Mouse (Mus musculus) neural tube, embryonic 13.5 days (tissue): ENCODE data around the gene Mboat2. TPM values are rescaled to one million over a fixed set of nuclear protein-coding genes. Genes with fewer than 3 reads are reported as not detected.

Experiments
- ATAC-seq: fragments of 200-750 bp; cut with Nextera tagmentation; 2 replicates; pipeline ENCODE4 v1.8.0; 2017; ENCODE audit warnings: low read depth, mild to moderate bottlenecking, moderate TSS enrichment, moderate library complexity
- H3K27ac ChIP-seq: fragments of 300-500 bp; sonication (generic); replicated peaks from 2 replicates; pipeline ENCODE4 v1.5.1; 2015; ENCODE audit warnings: moderate library complexity, mild to moderate bottlenecking, inconsistent platforms
- H3K27me3 ChIP-seq: fragments of 300-500 bp; sonication (generic); 2 replicates; pipeline ENCODE4 v1.6.1; 2015; ENCODE audit warnings: mild to moderate bottlenecking, inconsistent platforms
- H3K36me3 ChIP-seq: fragments of 300-500 bp; sonication (generic); 2 replicates; pipeline ENCODE4 v1.6.1; 2015; ENCODE audit warnings: mild to moderate bottlenecking, inconsistent platforms
- H3K4me1 ChIP-seq: fragments of 300-500 bp; sonication (generic); replicated peaks from 2 replicates; pipeline ENCODE4 v1.6.1; 2015; ENCODE audit warnings: inconsistent platforms
- H3K4me2 ChIP-seq: fragments of 300-500 bp; sonication (generic); 2 replicates; pipeline ENCODE4 v1.6.1; 2015; ENCODE audit warnings: inconsistent platforms, mild to moderate bottlenecking, moderate library complexity
- H3K4me3 ChIP-seq: fragments of 300-500 bp; sonication (generic); 2 replicates; pipeline ENCODE4 v1.5.1; 2015; ENCODE audit warnings: mild to moderate bottlenecking, inconsistent platforms
- H3K9ac ChIP-seq: fragments of 300-500 bp; sonication (generic); 2 replicates; pipeline ENCODE4 v1.6.1; 2015; ENCODE audit warnings: moderate library complexity, mild to moderate bottlenecking, inconsistent platforms
- H3K9me3 ChIP-seq: fragments of 300-500 bp; sonication (generic); 2 replicates; pipeline ENCODE4 v1.6.1; 2016; ENCODE audit warnings: inconsistent platforms
- WGBS: fragments of 180-500 bp; shearing (Covaris S2); methylation state at CpG from one replicate; pipeline ENCODE4 v1.1.7; 2015; 5-methylcytosine and 5-hydroxymethylcytosine counted together
- polyA plus RNA-seq: library from polyadenylated mRNA; unstranded; fragments of >200 nt; fragmentation: Nextera tagmentation; extraction: Ambion mirVana; gene quantifications from 2 replicates; pipeline ENCODE4 v1.2.1, GENCODE M21; 2015

Mboat2 gene
- polyA plus RNA-seq, 1 experiment from 2014 or later: 72.1 TPM

- no peak for ATAC-seq
- Histone ChIP-seq H3K27me3 (no peaks in the 10 kb centered on the region), H3K36me3 (no peaks in the 10 kb centered on the region), H3K9me3 (no peaks in the 10 kb centered on the region), H3K27ac (no peak overlapping the region), H3K4me1 (peaks cover 46% of the 10 kb centered on the region), H3K4me3 (no peak overlapping the region), H3K9ac (no peak overlapping the region), H3K4me2 (no peak overlapping the region)
- 93% methylated on average over 4 of the region's 4 CpGs for WGBS
Observed at GRCm38 (mm10) chr12:24868694-24869093, 38.0 kb downstream of the Mboat2 start.

DNA sequence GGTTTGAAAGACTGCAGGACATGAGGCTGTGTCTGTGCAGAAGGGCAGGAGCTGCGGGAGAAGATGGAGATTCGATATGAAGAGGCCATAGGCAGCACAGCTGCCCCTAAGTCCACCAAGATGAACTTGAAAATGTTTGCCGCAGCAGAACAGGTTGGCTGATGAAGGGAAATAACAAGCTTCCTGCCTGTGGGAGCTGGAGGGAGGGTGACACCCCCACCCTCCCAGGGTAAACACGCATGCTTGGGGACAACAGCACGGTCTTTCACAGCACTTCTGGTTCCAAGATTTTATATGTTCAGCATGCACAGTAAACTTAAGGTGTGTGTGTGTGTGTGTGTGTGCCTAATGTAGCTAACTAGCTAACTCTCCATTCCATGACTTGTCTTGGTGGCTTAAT is 38.6 kb downstream of the Mboat2 start:
- Histone ChIP-seq H3K36me3 (no peaks in the 10 kb centered on the region), H3K27ac (no peak overlapping the region), H3K9ac (no peak overlapping the region), H3K27me3 (no peaks in the 10 kb centered on the region), H3K9me3 (no peaks in the 10 kb centered on the region), H3K4me1 (peaks cover 41% of the 10 kb centered on the region), H3K4me2 (no peak overlapping the region), H3K4me3 (no peak overlapping the region)
- ATAC-seq: no peak
- WGBS: 86% methylated on average over 5 of the region's 5 CpGs

DNA sequence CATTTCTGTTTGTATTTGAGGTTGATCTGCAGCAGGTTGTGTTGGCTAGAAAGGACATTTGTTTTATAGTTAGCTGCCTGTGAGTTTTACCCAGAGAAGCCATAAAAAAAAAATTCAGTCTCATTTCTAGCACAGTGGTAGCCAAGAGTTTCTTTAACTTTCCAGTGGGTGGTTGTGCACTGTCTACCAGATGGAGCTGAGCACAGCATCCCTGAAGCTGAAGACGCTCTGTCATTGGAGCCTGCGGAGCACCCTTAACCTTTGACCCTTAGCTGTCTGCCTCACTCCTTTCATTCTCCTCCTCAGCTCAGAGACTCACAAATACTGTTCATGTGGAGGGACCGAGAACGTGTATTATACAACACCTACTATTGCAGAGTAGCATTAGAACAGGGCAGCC is 40.2 kb downstream of the Mboat2 start:
- ATAC-seq: no peak

GRCm38 (mm10) chr12:24872264-24872663 is 41.6 kb downstream of the Mboat2 start:
- Histone ChIP-seq H3K9ac (no peak overlapping the region), H3K4me1 (peaks cover 41% of the 10 kb centered on the region), H3K27ac (peak overlapping the region; percentile 61), H3K4me3 (no peak overlapping the region), H3K4me2 (no peak overlapping the region), H3K36me3 (no peaks in the 10 kb centered on the region), H3K9me3 (no peaks in the 10 kb centered on the region), H3K27me3 (no peaks in the 10 kb centered on the region)
- ATAC-seq: no peak
- WGBS: 84% methylated on average over 8 of the region's 8 CpGs

More for the DNA sequence above, 40.2 kb downstream of the Mboat2 start:
- Histone ChIP-seq H3K9ac (no peak overlapping the region), H3K36me3 (no peaks in the 10 kb centered on the region), H3K9me3 (no peaks in the 10 kb centered on the region), H3K4me3 (no peak overlapping the region), H3K4me1 (peaks cover 28% of the 10 kb centered on the region), H3K27ac (no peak overlapping the region), H3K27me3 (no peaks in the 10 kb centered on the region), H3K4me2 (no peak overlapping the region)
- WGBS: 39% methylated on average over 4 of the region's 4 CpGs

DNA sequence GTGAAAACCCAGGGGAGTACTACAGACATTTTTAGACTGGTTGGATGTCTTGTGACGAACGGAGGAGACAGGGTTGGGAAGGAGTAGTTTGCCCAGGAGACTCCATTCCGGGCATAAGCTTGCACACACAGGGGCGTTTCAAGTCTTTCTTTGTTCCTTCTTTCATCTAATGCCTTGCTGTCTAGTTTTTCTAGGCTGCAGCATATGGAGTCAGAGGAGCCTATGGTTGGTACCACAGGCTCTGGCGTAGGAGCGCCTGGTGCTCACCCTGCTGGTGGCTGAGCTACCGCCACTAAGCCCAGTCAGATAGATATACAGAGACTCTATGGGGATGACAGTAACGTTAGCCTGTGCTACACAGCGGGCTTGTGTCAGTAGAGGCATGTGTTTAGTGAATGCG is 42.0 kb downstream of the Mboat2 start:
- ATAC-seq: peak; percentile 77; the same call in 1 of the 2 replicates
- Histone ChIP-seq H3K4me1 (peaks cover 45% of the 10 kb centered on the region), H3K9ac (no peak overlapping the region), H3K27me3 (no peaks in the 10 kb centered on the region), H3K9me3 (no peaks in the 10 kb centered on the region), H3K4me3 (no peak overlapping the region), H3K4me2 (no peak overlapping the region), H3K36me3 (no peaks in the 10 kb centered on the region), H3K27ac (peak overlapping the region; percentile 61)
- 70% methylated on average over 10 of the region's 10 CpGs for WGBS

- Histone ChIP-seq H3K27me3 (no peaks in the 10 kb centered on the region), H3K36me3 (no peaks in the 10 kb centered on the region), H3K4me1 (peaks cover 41% of the 10 kb centered on the region), H3K27ac (no peak overlapping the region), H3K4me3 (no peak overlapping the region), H3K9ac (no peak overlapping the region), H3K4me2 (no peak overlapping the region), H3K9me3 (no peaks in the 10 kb centered on the region)
- no peak for ATAC-seq
- 80% methylated on average over 1 of the region's 1 CpGs for WGBS
Observed at GRCm38 (mm10) chr12:24875908-24876307, 45.2 kb downstream of the Mboat2 start.

GRCm38 (mm10) chr12:24877231-24877630 is 46.6 kb downstream of the Mboat2 start:
- Histone ChIP-seq H3K4me1 (peaks cover 37% of the 10 kb centered on the region), H3K36me3 (no peaks in the 10 kb centered on the region), H3K4me3 (no peak overlapping the region), H3K9ac (no peak overlapping the region), H3K4me2 (no peak overlapping the region), H3K9me3 (no peaks in the 10 kb centered on the region), H3K27me3 (no peaks in the 10 kb centered on the region), H3K27ac (peak overlapping the region; percentile 46; the same call in 1 of the 2 replicates)
- 68% methylated on average over 7 of the region's 7 CpGs for WGBS
- ATAC-seq: no peak

DNA sequence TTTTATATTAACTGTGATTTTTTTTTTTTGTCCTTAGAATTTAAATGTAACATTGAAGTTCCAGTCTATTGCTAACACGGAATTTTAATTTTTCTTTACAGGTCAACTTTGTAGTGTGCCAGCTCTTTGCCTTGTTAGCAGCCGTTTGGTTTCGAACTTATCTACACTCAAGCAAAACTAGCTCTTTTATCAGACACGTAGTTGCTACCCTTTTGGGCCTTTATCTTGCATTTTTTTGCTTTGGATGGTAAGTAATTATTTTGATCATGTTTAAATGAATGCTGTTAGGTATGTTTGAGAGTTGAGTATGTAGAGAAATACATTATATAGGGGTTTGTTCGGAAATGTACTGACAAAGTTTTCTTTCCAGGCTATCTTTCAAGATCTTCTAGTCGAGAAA is 47.4 kb downstream of the Mboat2 start:
- Histone ChIP-seq H3K27ac (no peak overlapping the region), H3K4me1 (peaks cover 30% of the 10 kb centered on the region), H3K4me2 (no peak overlapping the region), H3K9ac (no peak overlapping the region), H3K36me3 (peaks cover 4% of the 10 kb centered on the region), H3K9me3 (no peaks in the 10 kb centered on the region), H3K4me3 (no peak overlapping the region), H3K27me3 (no peaks in the 10 kb centered on the region)
- no peak for ATAC-seq
- WGBS: 90% methylated on average over 6 of the region's 6 CpGs

- Histone ChIP-seq H3K4me2 (no peak overlapping the region), H3K36me3 (peaks cover 11% of the 10 kb centered on the region), H3K9me3 (no peaks in the 10 kb centered on the region), H3K4me3 (no peak overlapping the region), H3K9ac (no peak overlapping the region), H3K27me3 (no peaks in the 10 kb centered on the region), H3K4me1 (peaks cover 30% of the 10 kb centered on the region), H3K27ac (no peak overlapping the region)
- WGBS: 46% methylated on average over 5 of the region's 5 CpGs
- no peak; the same call in 1 of the 2 replicates for ATAC-seq
Observed at GRCm38 (mm10) chr12:24878735-24879362, 48.2 kb downstream of the Mboat2 start.

GRCm38 (mm10) chr12:24879613-24880029 is 48.9 kb downstream of the Mboat2 start:
- H3K9me3 ChIP-seq: no peaks in the 10 kb centered on the region
- H3K36me3 ChIP-seq: peaks cover 19% of the 10 kb centered on the region
- no peak overlapping the region for H3K4me3 ChIP-seq
- ATAC-seq: no peak
- no peak overlapping the region for H3K4me2 ChIP-seq
- no peak overlapping the region for H3K9ac ChIP-seq
- H3K27me3 ChIP-seq: no peaks in the 10 kb centered on the region
- WGBS: 84% methylated on average over 10 of the region's 10 CpGs
- no peak overlapping the region for H3K27ac ChIP-seq
- H3K4me1 ChIP-seq: peaks cover 30% of the 10 kb centered on the region

GRCm38 (mm10) chr12:24883279-24883678 is 52.6 kb downstream of the Mboat2 start:
- Histone ChIP-seq H3K9me3 (no peaks in the 10 kb centered on the region), H3K9ac (no peak overlapping the region), H3K27ac (no peak overlapping the region), H3K27me3 (no peaks in the 10 kb centered on the region), H3K4me2 (no peak overlapping the region), H3K4me1 (peaks cover 9% of the 10 kb centered on the region; the same call in 1 of the 2 replicates), H3K36me3 (peaks cover 44% of the 10 kb centered on the region), H3K4me3 (no peak overlapping the region)
- WGBS: 95% methylated on average over 3 of the region's 3 CpGs
- no peak for ATAC-seq

GRCm38 (mm10) chr12:24886800-24887199 is 56.1 kb downstream of the Mboat2 start:
- Histone ChIP-seq H3K27me3 (no peaks in the 10 kb centered on the region), H3K4me3 (no peak overlapping the region), H3K9ac (no peak overlapping the region), H3K9me3 (no peaks in the 10 kb centered on the region), H3K4me2 (no peak overlapping the region), H3K36me3 (peaks cover 62% of the 10 kb centered on the region), H3K4me1 (peaks cover 17% of the 10 kb centered on the region), H3K27ac (no peak overlapping the region)
- ATAC-seq: no peak
